Mouse (Mus musculus) liver, embryonic 14.5 days (tissue): ENCODE measurements around the gene Dchs1. TPM values are rescaled to one million over a fixed set of nuclear protein-coding genes. Genes with fewer than 3 reads are reported as not detected.

Experiments
- ATAC-seq: fragments of 200-750 bp; cut with Nextera tagmentation; 2 replicates; pipeline ENCODE4 v1.8.0; 2017; ENCODE audit warnings: moderate number of reproducible peaks, mild to moderate bottlenecking, moderate library complexity; ENCODE audit not compliant: insufficient read depth
- DNase-seq, 3 experiments: peaks; one replicate each; pipeline ENCODE4 v3.0.0-alpha.2; 2012 to 2013; ENCODE audit warnings: low read depth in 3 of 3, low spot score in 3 of 3
- H3K27ac ChIP-seq: fragments of 300-500 bp; sonication (generic); 2 replicates; pipeline ENCODE4 v1.5.1; 2014; ENCODE audit warnings: moderate library complexity, mild to moderate bottlenecking, control low read depth, inconsistent platforms
- H3K27me3 ChIP-seq: fragments of 300-500 bp; sonication (generic); 2 replicates; pipeline ENCODE4 v1.6.1; 2014; ENCODE audit warnings: mild to moderate bottlenecking, low read length, moderate library complexity; ENCODE audit not compliant: control insufficient read depth, insufficient read depth
- H3K36me3 ChIP-seq: fragments of 300-500 bp; sonication (generic); replicated peaks from 2 replicates; pipeline ENCODE4 v1.6.1; 2014; ENCODE audit warnings: low read depth; ENCODE audit not compliant: control insufficient read depth, insufficient read depth
- H3K4me1 ChIP-seq, 2 experiments: fragments of 200-500 bp in 1 of 2; fragments of 300-500 bp in 1 of 2; sonication (generic) in 1 of 2; replicated peaks; 2 replicates each; pipeline ENCODE4 v1.6.1; 2012 to 2014; ENCODE audit warnings: antibody characterized with exemption in 1 of 2, inconsistent platforms in 1 of 2, low read length in 1 of 2; ENCODE audit not compliant: control insufficient read depth in 2 of 2, insufficient read depth in 2 of 2
- H3K4me2 ChIP-seq: fragments of 300-500 bp; sonication (generic); 2 replicates; pipeline ENCODE4 v1.6.1; 2014; ENCODE audit warnings: low read depth, mild to moderate bottlenecking, control low read depth, moderate library complexity
- H3K4me3 ChIP-seq, 2 experiments: fragments of 200-500 bp in 1 of 2; fragments of 300-500 bp in 1 of 2; sonication (generic) in 1 of 2; 2 replicates each; pipeline ENCODE4 v1.5.1; 2012 to 2014; ENCODE audit warnings: low read depth in 2 of 2, low read length in 2 of 2, mild to moderate bottlenecking in 2 of 2, control low read depth in 1 of 2, inconsistent platforms in 1 of 2, moderate library complexity in 1 of 2; ENCODE audit not compliant: insufficient read depth in 1 of 2
- H3K9ac ChIP-seq: fragments of 300-500 bp; sonication (generic); replicated peaks from 2 replicates; pipeline ENCODE4 v1.6.1; 2014; ENCODE audit warnings: mild to moderate bottlenecking, control low read depth, moderate library complexity
- H3K9me3 ChIP-seq: fragments of 300-500 bp; sonication (generic); 2 replicates; pipeline ENCODE4 v1.6.1; 2016; ENCODE audit warnings: low read length, mixed read lengths; ENCODE audit not compliant: control insufficient read depth
- CTCF ChIP-seq: IDR thresholded peaks from 2 replicates; pipeline ENCODE4 v1.5.1; 2016; ENCODE audit warnings: antibody characterized with exemption, low read depth, control low read depth
- EP300 ChIP-seq: IDR thresholded peaks from 2 replicates; pipeline ENCODE4 v1.6.1; 2016; ENCODE audit warnings: antibody characterized with exemption, low read depth
- WGBS: fragments of 180-500 bp; shearing (Covaris S2); extraction: QIAGEN DNeasy Blood & Tissue Kit; methylation state at CpG from one replicate; pipeline ENCODE4 v1.1.7; 2014; ENCODE audit not compliant: insufficient replicate concordance; 5-methylcytosine and 5-hydroxymethylcytosine counted together
- polyA plus RNA-seq, 2 experiments: library from polyadenylated mRNA; depleted of rRNA in 1 of 2; stranded (reverse) in 1 of 2; unstranded in 1 of 2; fragments of >200 nt; fragmentation: Nextera tagmentation in 1 of 2; extraction: Ambion mirVana in 1 of 2; gene quantifications; 2 replicates each; pipeline versions ENCODE4 v1.2.1 to v1.2.3; 2012 to 2014

Gene Dchs1
- polyA plus RNA-seq, 2 experiments, result 0.57 to 0.62 TPM

DNA sequence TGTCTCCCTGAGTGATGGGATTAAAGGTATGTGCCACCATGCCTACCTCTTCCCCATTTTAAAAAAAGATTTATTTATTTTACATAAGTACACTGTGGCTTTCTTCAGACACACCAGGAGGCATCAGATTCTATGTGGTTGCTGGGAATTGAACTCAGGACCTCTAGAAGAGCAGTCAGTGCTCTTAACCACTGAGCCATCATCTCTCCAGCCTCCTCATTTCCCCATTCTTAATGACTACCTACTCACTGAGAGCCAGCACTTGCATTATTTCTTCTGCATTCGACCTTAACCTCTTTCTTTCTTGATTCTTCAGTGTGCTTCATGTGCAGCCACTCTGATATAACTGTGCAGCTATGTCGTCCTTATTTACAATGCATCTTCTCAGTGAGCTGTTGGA lies 14.9 kb upstream of the Dchs1 start:
- TF ChIP-seq CTCF, result no peak
- WGBS, result 24% methylated on average over 2 of the region's 2 CpGs
- DNase-seq (no peak), ATAC-seq (no peak)
- Histone ChIP-seq H3K27me3 (no peaks in the 10 kb centered on the region), H3K9me3 (no peaks in the 10 kb centered on the region), H3K4me2 (no peak overlapping the region), H3K36me3 (no peaks in the 10 kb centered on the region), H3K27ac (no peak overlapping the region), H3K4me1 (no peaks in the 10 kb centered on the region), H3K4me3 (no peak overlapping the region), H3K9ac (no peak overlapping the region)

DNA sequence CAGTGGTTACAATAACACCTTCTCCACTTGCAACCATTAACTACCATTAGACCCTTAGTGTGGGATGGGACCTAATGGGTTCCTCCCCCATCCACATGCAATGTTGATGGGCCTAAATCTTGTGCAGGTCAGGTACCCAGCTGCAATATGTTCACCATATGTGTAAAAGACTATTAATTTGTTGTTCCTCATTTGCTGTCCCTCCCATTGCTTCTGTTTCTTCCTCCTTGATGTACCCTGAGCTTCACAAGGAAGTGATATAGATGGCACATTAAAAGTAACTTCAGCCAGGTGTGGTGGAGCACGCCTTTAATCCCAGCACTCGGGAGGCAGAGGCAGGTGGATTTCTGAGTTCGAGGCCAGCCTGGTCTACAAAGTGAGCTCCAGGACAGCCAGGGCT lies 9.5 kb upstream of the Dchs1 start:
- ATAC-seq, result no peak
- no peak for TF ChIP-seq EP300
- no peak for TF ChIP-seq CTCF

DNA sequence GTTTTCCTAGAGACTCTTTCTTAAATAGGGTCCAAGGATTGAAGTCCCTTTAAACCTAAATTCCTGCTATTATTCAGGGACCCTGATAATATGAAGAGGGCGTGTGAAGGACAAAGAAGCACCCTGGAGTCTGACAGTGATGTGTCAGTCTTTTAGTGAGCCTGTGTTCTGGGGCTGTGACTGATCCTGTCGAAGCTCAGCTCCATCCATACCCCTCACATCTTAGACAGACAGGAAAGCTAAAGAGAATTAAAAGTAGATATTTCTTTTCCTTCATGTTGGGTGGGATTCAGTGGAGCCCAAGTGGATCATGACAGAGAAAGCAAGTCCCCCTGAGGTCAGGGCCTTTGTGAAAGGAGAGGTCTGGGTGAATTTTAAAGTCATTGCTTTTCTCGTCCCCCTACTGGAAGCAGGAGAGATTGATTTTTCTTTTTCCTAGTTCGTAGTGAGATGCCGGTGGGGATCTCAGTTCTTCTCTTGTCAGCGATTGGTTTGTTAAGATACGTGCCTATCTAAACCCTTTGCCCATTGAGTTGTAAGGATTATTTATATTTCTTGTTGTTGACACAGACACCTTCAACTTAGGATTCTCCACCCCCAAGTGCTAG lies 8.4 kb upstream of the Dchs1 start:
- WGBS, result 24% methylated on average over 7 of the region's 7 CpGs

More for the DNA sequence above, 9.5 kb upstream of the Dchs1 start:
- Histone ChIP-seq H3K9me3 (no peaks in the 10 kb centered on the region), H3K9ac (no peak overlapping the region), H3K4me1 (no peaks in the 10 kb centered on the region), H3K27me3 (no peaks in the 10 kb centered on the region), H3K36me3 (no peaks in the 10 kb centered on the region), H3K4me2 (no peak overlapping the region), H3K27ac (no peak overlapping the region), H3K4me3 (no peak overlapping the region)
- WGBS, result 51% methylated on average over 2 of the region's 3 CpGs
- no peak for DNase-seq

DNA sequence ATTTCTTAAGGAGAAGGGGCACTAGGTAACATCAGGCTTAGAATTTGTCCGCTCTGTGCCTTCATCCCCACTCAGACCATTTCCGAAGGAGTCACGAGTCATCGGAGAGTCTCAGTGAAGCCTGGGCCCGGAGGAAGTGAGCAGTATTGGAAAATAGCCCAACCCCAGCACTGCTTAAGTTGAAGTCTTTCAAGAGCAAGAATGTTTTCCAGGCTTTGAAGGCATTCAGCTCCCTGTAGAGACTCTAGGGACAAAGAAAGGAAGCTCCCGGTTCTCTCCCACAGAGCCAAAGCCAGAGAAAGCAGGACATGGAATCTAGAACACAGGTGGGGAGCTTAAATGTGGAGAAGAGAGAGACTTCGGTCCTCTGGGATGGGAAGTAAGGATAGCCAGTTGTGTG lies 6.2 kb upstream of the Dchs1 start:
- Histone ChIP-seq H3K4me1 (no peaks in the 10 kb centered on the region), H3K27me3 (peaks cover 13% of the 10 kb centered on the region), H3K4me2 (no peak overlapping the region), H3K4me3 (no peak overlapping the region), H3K9me3 (no peaks in the 10 kb centered on the region), H3K9ac (no peak overlapping the region), H3K36me3 (no peaks in the 10 kb centered on the region), H3K27ac (no peak overlapping the region)
- DNase-seq (no peak), ATAC-seq (no peak)
- 68% methylated on average over 7 of the region's 7 CpGs for WGBS
- no peak for TF ChIP-seq EP300
- TF ChIP-seq CTCF, result no peak

More for the DNA sequence above, 8.4 kb upstream of the Dchs1 start:
- Histone ChIP-seq H3K27me3 (no peaks in the 10 kb centered on the region; the same call in 1 of the 2 replicates), H3K9me3 (no peaks in the 10 kb centered on the region), H3K27ac (no peak overlapping the region), H3K4me1 (no peaks in the 10 kb centered on the region), H3K36me3 (no peaks in the 10 kb centered on the region), H3K4me3 (no peak overlapping the region), H3K9ac (no peak overlapping the region), H3K4me2 (no peak overlapping the region)
- no peak for ATAC-seq
- no peak for DNase-seq
- TF ChIP-seq EP300 (no peak), CTCF (peak; percentile 17; the same call in 1 of the 2 replicates)

DNA sequence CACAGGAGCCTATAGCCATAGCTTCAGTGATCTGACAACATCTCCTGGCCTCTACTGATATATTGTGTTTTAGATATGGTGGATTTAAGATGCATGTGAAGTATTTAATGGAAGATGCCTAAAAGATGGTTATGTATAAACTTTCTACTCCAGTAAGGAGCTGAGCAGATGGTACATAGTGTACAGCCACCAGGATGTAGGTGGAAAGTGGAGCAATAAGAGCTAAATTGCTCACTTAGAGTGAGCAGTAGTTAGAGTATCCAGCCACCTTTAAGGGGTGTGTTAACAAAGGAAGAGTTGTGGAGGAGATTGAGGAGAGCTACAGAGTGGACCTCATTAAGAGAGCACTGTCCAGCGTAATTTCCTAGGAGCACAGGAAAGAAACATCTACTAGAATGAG lies 3.7 kb upstream of the Dchs1 start:
- no peak for ATAC-seq
- H3K27ac ChIP-seq, result no peak overlapping the region
- H3K36me3 ChIP-seq, result no peaks in the 10 kb centered on the region
- H3K4me2 ChIP-seq, result no peak overlapping the region
- TF ChIP-seq CTCF (no peak), EP300 (no peak)
- H3K9me3 ChIP-seq, result no peaks in the 10 kb centered on the region
- no peak overlapping the region for H3K9ac ChIP-seq
- 71% methylated on average over 1 of the region's 1 CpGs for WGBS
- no peak for DNase-seq
- no peaks in the 10 kb centered on the region for H3K4me1 ChIP-seq
- H3K4me3 ChIP-seq, result no peak overlapping the region
- peaks cover 38% of the 10 kb centered on the region for H3K27me3 ChIP-seq
